Mouse (Mus musculus): ENCODE measurements around the gene Hcst. TPM values are rescaled to one million over a fixed set of nuclear protein-coding genes. Genes with fewer than 3 reads are reported as not detected.

The Hcst gene
- total RNA-seq, 2 experiments from 2014 or later, result not detected

- DNase-seq, result peak; percentile 91
Measured at GRCm38 (mm10) chr7:30373501-30373962, 46.1 kb downstream of the Hcst start.

Other genes starting within 250 kb of the Hcst start
- gene Cox7a1, start 235.7 kb downstream of the Hcst start, total RNA-seq (2021), result 1,000 to 10,000 TPM; 1,093 to 1,260 TPM
- gene Capns1, start 221.0 kb downstream of the Hcst start, total RNA-seq (2021), result 100 to 1,000 TPM; 201 to 255 TPM
- gene Polr2i, start 187.9 kb downstream of the Hcst start, total RNA-seq (2021), result 10 to 100 TPM; 50.8 to 58.9 TPM
- 10 to 100 TPM; 25.0 to 25.9 TPM for gene Tbcb, start 187.6 kb downstream of the Hcst start, total RNA-seq (2021)
- not detected for gene Ovol3, start 184.1 kb downstream of the Hcst start, total RNA-seq (2021)
- under 1 TPM in 1 of 2 experiments, not detected in 1; 0.20 TPM for gene Thap8, start 139.8 kb downstream of the Hcst start, total RNA-seq (2021)
- 1 to 10 TPM; 1.8 to 3.8 TPM for gene Wdr62, start 139.4 kb downstream of the Hcst start, total RNA-seq (2021)
- gene Clip3, start 128.1 kb downstream of the Hcst start, total RNA-seq (2021), result 10 to 100 TPM in 1 of 2 experiments, 1 to 10 TPM in 1; 4.2 to 10.6 TPM
- 10 to 100 TPM; 18.6 to 18.8 TPM for gene Alkbh6, start 111.1 kb downstream of the Hcst start, total RNA-seq (2021)
- 1 to 10 TPM; 1.2 to 1.4 TPM for gene Syne4, start 105.0 kb downstream of the Hcst start, total RNA-seq (2021)
- gene E130208F15Rik, start 98.1 kb downstream of the Hcst start, total RNA-seq (2021), result under 1 TPM; 0.31 to 0.46 TPM
- gene Sdhaf1, start 96.0 kb downstream of the Hcst start, total RNA-seq (2021), result 1 to 10 TPM; 6.5 to 7.3 TPM
- 1 to 10 TPM; 2.5 to 2.6 TPM for gene Lrfn3, start 57.1 kb downstream of the Hcst start, total RNA-seq (2021)
- 1 to 10 TPM; 5.8 to 6.5 TPM for gene Tyrobp, start 6.1 kb downstream of the Hcst start, total RNA-seq (2021)
- gene Nfkbid, start 1.9 kb upstream of the Hcst start, total RNA-seq (2021), result under 1 TPM in 1 of 2 experiments, not detected in 1; 0.27 TPM
- gene Aplp1, start 25.7 kb upstream of the Hcst start, total RNA-seq (2021), result under 1 TPM; 0.72 to 0.95 TPM
- gene Kirrel2, start 37.8 kb upstream of the Hcst start, total RNA-seq (2021), result not detected
- gene Nphs1, start 38.5 kb upstream of the Hcst start, total RNA-seq (2021), result not detected
- gene Prodh2, start 73.8 kb upstream of the Hcst start, total RNA-seq (2021), result not detected
- gene Arhgap33, start 115.2 kb upstream of the Hcst start, total RNA-seq (2021), result 1 to 10 TPM in 1 of 2 experiments, under 1 TPM in 1; 0.74 to 1.1 TPM
- 1,000 to 10,000 TPM; 1,175 to 3,096 TPM for gene Hspb6, start 132.3 kb upstream of the Hcst start, total RNA-seq (2021)
- gene Proser3, start 132.4 kb upstream of the Hcst start, total RNA-seq (2021), result 1 to 10 TPM; 3.0 to 6.4 TPM
- gene Lin37, start 140.0 kb upstream of the Hcst start, total RNA-seq (2021), result 10 to 100 TPM in 1 of 2 experiments, 1 to 10 TPM in 1; 8.4 to 10.3 TPM
- gene U2af1l4, start 143.4 kb upstream of the Hcst start, total RNA-seq (2021), result 10 to 100 TPM; 54.1 to 55.6 TPM
- 1 to 10 TPM; 1.6 to 2.2 TPM for gene Gm49396, start 143.5 kb upstream of the Hcst start, total RNA-seq (2021)
- gene Psenen, start 143.8 kb upstream of the Hcst start, total RNA-seq (2021), result 10 to 100 TPM; 91.2 to 92.1 TPM
- under 1 TPM; 0.46 to 0.75 TPM for gene Igflr1, start 145.6 kb upstream of the Hcst start, total RNA-seq (2021)
- 10 to 100 TPM; 12.3 to 14.0 TPM for gene Kmt2b, start 168.9 kb upstream of the Hcst start, total RNA-seq (2021)
- not detected for gene Zbtb32, start 179.1 kb upstream of the Hcst start, total RNA-seq (2021)
- gene Upk1a, start 193.0 kb upstream of the Hcst start, total RNA-seq (2021), result not detected
- 1,000 to 10,000 TPM; 1,459 to 1,684 TPM for gene Cox6b1, start 206.3 kb upstream of the Hcst start, total RNA-seq (2021)
- not detected for gene Etv2, start 216.0 kb upstream of the Hcst start, total RNA-seq (2021)
- 10 to 100 TPM; 37.2 to 40.1 TPM for gene Rbm42, start 230.5 kb upstream of the Hcst start, total RNA-seq (2021)
- gene Haus5, start 245.1 kb upstream of the Hcst start, total RNA-seq (2021), result 1 to 10 TPM; 3.5 to 5.1 TPM